Mouse (Mus musculus) brown adipose tissue, adult 24 weeks (tissue): ENCODE results near the gene Olfr330. TPM values are rescaled to one million over a fixed set of nuclear protein-coding genes. Genes with fewer than 3 reads are reported as not detected.
"Not testable (repeated sequence)": the region's sequence is repeated elsewhere in the genome, so short reads cannot be mapped to it uniquely, and the experiment has no call there.

ENCODE experiments used
- H3K27ac ChIP-seq: fragments of 200-500 bp; replicated peaks from 2 replicates; pipeline ENCODE4 v1.5.1; 2012; ENCODE audit warnings: low read depth, mild to moderate bottlenecking, low read length
- H3K4me1 ChIP-seq: fragments of 200-500 bp; 2 replicates; pipeline ENCODE4 v1.6.1; 2012; ENCODE audit warnings: low read length, mixed read lengths; ENCODE audit not compliant: control insufficient read depth, insufficient read depth, insufficient read length
- H3K4me3 ChIP-seq: fragments of 200-500 bp; 2 replicates; pipeline ENCODE4 v1.5.1; 2012; ENCODE audit warnings: low read depth, mild to moderate bottlenecking, low read length, moderate library complexity; ENCODE audit not compliant: insufficient read depth
- polyA plus RNA-seq: library from polyadenylated mRNA; stranded (reverse); fragments of >200 nt; gene quantifications from 2 replicates; pipeline ENCODE4 v1.2.4, GENCODE M21; 2012; ENCODE audit not compliant: missing spikeins, insufficient read depth, insufficient read length

Olfr330 gene
- polyA plus RNA-seq, result not detected in 2 replicates

GRCm38 (mm10) chr11:58534736-58535135 is at the start of gene Olfr330:
TSS of gene Olfr330 (minus strand) at chr11:58534836.
- H3K4me1 ChIP-seq, H3K27ac ChIP-seq, H3K4me3 ChIP-seq: not testable (repeated sequence)

- H3K4me3 ChIP-seq, result no peak overlapping the region
- H3K4me1 ChIP-seq, result no peaks in the 10 kb centered on the region
These were observed 44.0 kb upstream of the Olfr330 start for GRCm38 (mm10) chr11:58578636-58579035.

GRCm38 (mm10) chr11:58577430-58577829 is 42.8 kb upstream of the Olfr330 start, which contains the start of gene Olfr325:
TSS of gene Olfr325 (plus strand) at chr11:58577730.
- Histone ChIP-seq H3K27ac (no peak within 1 kb of the TSS), H3K4me3 (no peak within 1 kb of the TSS), H3K4me1 (no peaks in the 10 kb centered on the region)

More at GRCm38 (mm10) chr11:58578636-58579035, 44.0 kb upstream of the Olfr330 start:
- no peak overlapping the region for H3K27ac ChIP-seq

GRCm38 (mm10) chr11:58570405-58570804 is 35.8 kb upstream of the Olfr330 start, which contains the start of gene Olfr224:
TSS of gene Olfr224 (minus strand) at chr11:58570553.
- H3K4me1 ChIP-seq, result no peaks in the 10 kb centered on the region
- H3K27ac ChIP-seq, result no peak within 1 kb of the TSS
- no peak within 1 kb of the TSS for H3K4me3 ChIP-seq

- H3K27ac ChIP-seq, result no peak within 1 kb of the TSS
- H3K4me3 ChIP-seq, result no peak within 1 kb of the TSS
- H3K4me1 ChIP-seq, result no peaks in the 10 kb centered on the region
These were observed 20.9 kb upstream of the Olfr330 start, which contains the start of gene Olfr328 for GRCm38 (mm10) chr11:58555536-58555935. TSS of gene Olfr328 (minus strand) at chr11:58555636.

- Histone ChIP-seq H3K27ac (no peak within 1 kb of the TSS), H3K4me3 (no peak within 1 kb of the TSS), H3K4me1 (no peaks in the 10 kb centered on the region)
These were observed 11.7 kb upstream of the Olfr330 start, which contains the start of gene Olfr329-ps for GRCm38 (mm10) chr11:58546322-58546721. TSS of gene Olfr329-ps (minus strand) at chr11:58546422.

GRCm38 (mm10) chr11:58519756-58520155 is 14.9 kb downstream of the Olfr330 start:
- H3K27ac ChIP-seq, H3K4me1 ChIP-seq, H3K4me3 ChIP-seq: not testable (repeated sequence)

- not testable (repeated sequence) for H3K27ac ChIP-seq, H3K4me1 ChIP-seq, H3K4me3 ChIP-seq
These were observed 15.7 kb downstream of the Olfr330 start for GRCm38 (mm10) chr11:58518916-58519315.

GRCm38 (mm10) chr11:58509058-58509457 is 25.6 kb downstream of the Olfr330 start:
- not testable (repeated sequence) for H3K27ac ChIP-seq, H3K4me3 ChIP-seq, H3K4me1 ChIP-seq

- H3K4me1 ChIP-seq, H3K4me3 ChIP-seq, H3K27ac ChIP-seq: not testable (repeated sequence)
These were observed 32.2 kb downstream of the Olfr330 start, which contains the start of gene Olfr331 for GRCm38 (mm10) chr11:58502472-58502871. TSS of gene Olfr331 (minus strand) at chr11:58502572.

GRCm38 (mm10) chr11:58499290-58499689 is 35.3 kb downstream of the Olfr330 start:
- H3K4me1 ChIP-seq, result no peaks in the 10 kb centered on the region
- no peak overlapping the region for H3K4me3 ChIP-seq
- no peak overlapping the region for H3K27ac ChIP-seq

- no peak overlapping the region for H3K27ac ChIP-seq
- no peak overlapping the region for H3K4me3 ChIP-seq
- no peaks in the 10 kb centered on the region for H3K4me1 ChIP-seq
These were observed 35.9 kb downstream of the Olfr330 start for GRCm38 (mm10) chr11:58498761-58499160.

- H3K4me3 ChIP-seq, result no peak within 1 kb of the TSS
- H3K27ac ChIP-seq, result no peak within 1 kb of the TSS
- H3K4me1 ChIP-seq, result no peaks in the 10 kb centered on the region
These were observed 42.2 kb downstream of the Olfr330 start, which contains the start of gene Olfr332 for GRCm38 (mm10) chr11:58492455-58492854. TSS of gene Olfr332 (minus strand) at chr11:58492555.
